Mouse (Mus musculus): ENCODE data around the gene Nln. TPM values are rescaled to one million over a fixed set of nuclear protein-coding genes. Genes with fewer than 3 reads are reported as not detected.

Nln gene
- polyA plus RNA-seq, 1 experiment from 2014 or later = 20.9 TPM

DNA sequence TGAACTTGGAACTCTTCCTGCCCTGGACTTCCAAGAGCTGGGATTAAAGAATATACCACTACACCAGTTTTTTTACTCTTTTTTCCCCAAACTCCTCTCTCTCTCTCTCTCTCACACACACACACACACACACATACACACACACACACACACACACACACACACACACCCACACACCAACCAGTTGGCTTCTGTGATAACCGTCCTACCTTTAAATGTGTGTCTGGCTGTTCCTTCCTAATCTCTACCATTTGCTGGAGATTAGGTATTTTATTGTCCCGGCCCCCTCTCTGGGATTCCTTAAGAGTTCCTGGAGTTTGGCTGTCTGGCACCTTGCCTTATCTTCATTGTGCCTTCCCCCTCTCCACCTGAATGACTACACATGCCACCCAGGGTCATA is 24.8 kb downstream of the Nln start:
- Histone ChIP-seq H3K9me3 (ENCODE audit: control insufficient read depth, low read length) (no peaks in the 10 kb centered on the region), H3K4me1 (replicated peaks; ENCODE audit: control insufficient read depth, insufficient read depth, low read length) (no peaks in the 10 kb centered on the region), H3K27me3 (replicated peaks; ENCODE audit: control insufficient read depth, insufficient read depth, low read length) (no peaks in the 10 kb centered on the region), H3K9ac (ENCODE audit: low read depth, low read length) (no peak overlapping the region), H3K4me2 (no peak overlapping the region), H3K4me3 (ENCODE audit: low read depth, low read length) (no peak overlapping the region), H3K36me3 (ENCODE audit: control insufficient read depth, insufficient read depth, low read length) (no peaks in the 10 kb centered on the region), H3K27ac (ENCODE audit: low read depth, low read length) (no peak overlapping the region)
- WGBS = 53% methylated on average over 2 of the region's 2 CpGs
- no peak for DNase-seq (ENCODE audit: low spot score)
- no peak for ATAC-seq (replicated peaks; ENCODE audit: low FRiP score)

DNA sequence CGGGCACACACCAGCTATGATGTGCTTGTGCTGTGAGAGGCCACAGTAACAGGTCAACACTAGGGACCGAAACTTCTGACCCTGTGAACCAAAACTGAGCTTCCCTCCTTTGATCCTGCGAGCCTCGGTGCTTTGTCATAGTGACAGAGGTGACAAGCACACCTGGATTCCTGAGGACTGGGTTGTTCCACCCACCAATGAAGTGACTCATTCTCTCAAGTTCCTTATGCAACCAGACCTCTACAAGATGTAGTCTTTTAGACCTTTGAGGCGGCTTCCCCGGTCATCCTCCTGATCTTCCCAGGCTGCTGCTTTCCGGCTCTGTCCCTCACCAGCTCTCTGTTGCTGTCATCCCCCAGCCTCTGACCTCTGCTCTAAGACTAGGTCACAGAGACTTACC is 26.9 kb downstream of the Nln start:
- DNase-seq (ENCODE audit: low spot score) = no peak
- WGBS = 86% methylated on average over 7 of the region's 7 CpGs
- Histone ChIP-seq H3K4me3 (ENCODE audit: low read depth, low read length) (no peak overlapping the region), H3K9ac (ENCODE audit: low read depth, low read length) (no peak overlapping the region), H3K4me1 (replicated peaks; ENCODE audit: control insufficient read depth, insufficient read depth, low read length) (no peaks in the 10 kb centered on the region), H3K9me3 (ENCODE audit: control insufficient read depth, low read length) (no peaks in the 10 kb centered on the region), H3K4me2 (no peak overlapping the region), H3K27ac (ENCODE audit: low read depth, low read length) (no peak overlapping the region), H3K27me3 (replicated peaks; ENCODE audit: control insufficient read depth, insufficient read depth, low read length) (no peaks in the 10 kb centered on the region), H3K36me3 (ENCODE audit: control insufficient read depth, insufficient read depth, low read length) (no peaks in the 10 kb centered on the region; the same call in 1 of the 2 replicates)
- no peak for ATAC-seq (replicated peaks; ENCODE audit: low FRiP score)

DNA sequence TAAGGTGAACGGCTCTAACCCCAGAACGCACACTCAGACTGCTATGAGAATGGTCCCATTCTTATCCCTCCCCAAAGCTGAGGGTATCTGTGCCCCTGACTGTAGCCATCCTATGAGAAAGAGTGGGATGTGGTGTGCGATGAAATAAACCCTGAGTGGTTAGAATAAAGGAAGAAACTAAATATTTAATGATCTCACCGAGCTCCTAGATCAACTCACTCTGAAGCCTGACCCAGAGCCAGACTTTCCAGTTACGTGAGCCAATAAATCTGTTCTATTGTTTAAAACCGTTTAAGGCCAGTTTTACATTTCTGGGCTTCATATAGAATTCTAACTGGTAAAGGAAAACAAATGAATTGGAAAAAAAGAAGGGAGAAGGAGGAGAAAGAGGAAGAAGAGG is 32.4 kb downstream of the Nln start:
- Histone ChIP-seq H3K4me3 (ENCODE audit: low read depth, low read length) (no peak overlapping the region), H3K36me3 (ENCODE audit: control insufficient read depth, insufficient read depth, low read length) (no peaks in the 10 kb centered on the region; the same call in 1 of the 2 replicates), H3K9me3 (ENCODE audit: control insufficient read depth, low read length) (no peaks in the 10 kb centered on the region), H3K4me2 (no peak overlapping the region), H3K27me3 (replicated peaks; ENCODE audit: control insufficient read depth, insufficient read depth, low read length) (no peaks in the 10 kb centered on the region), H3K4me1 (replicated peaks; ENCODE audit: control insufficient read depth, insufficient read depth, low read length) (peaks cover 6% of the 10 kb centered on the region), H3K9ac (ENCODE audit: low read depth, low read length) (no peak overlapping the region), H3K27ac (ENCODE audit: low read depth, low read length) (no peak overlapping the region)
- ATAC-seq (replicated peaks; ENCODE audit: low FRiP score) = no peak
- 93% methylated on average over 6 of the region's 6 CpGs for WGBS
- DNase-seq (ENCODE audit: low spot score) = no peak

DNA sequence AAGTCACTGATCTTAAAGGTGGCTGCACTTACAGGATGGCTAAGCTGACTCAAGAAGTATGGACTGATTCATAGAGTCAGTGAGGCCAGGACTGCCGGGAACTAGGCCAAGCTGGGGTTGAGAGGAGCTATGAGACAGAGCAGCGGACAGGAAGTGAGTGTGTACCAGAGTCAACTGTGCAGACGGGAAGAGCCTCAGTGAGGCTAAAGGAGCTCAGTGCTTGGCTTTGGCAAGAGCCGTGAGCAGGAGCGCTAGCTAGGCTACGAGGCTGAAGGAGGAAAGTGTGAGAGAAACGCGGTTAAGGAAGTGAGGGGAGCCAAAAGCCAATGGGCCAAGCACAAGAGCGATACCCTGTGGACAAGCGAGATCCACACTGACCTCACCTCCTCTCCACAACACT is 34.7 kb downstream of the Nln start:
- 55% methylated on average over 10 of the region's 10 CpGs for WGBS
- Histone ChIP-seq H3K27me3 (replicated peaks; ENCODE audit: control insufficient read depth, insufficient read depth, low read length) (no peaks in the 10 kb centered on the region), H3K4me1 (replicated peaks; ENCODE audit: control insufficient read depth, insufficient read depth, low read length) (peaks cover 6% of the 10 kb centered on the region), H3K9ac (ENCODE audit: low read depth, low read length) (no peak overlapping the region), H3K4me2 (no peak overlapping the region), H3K27ac (ENCODE audit: low read depth, low read length) (no peak overlapping the region), H3K9me3 (ENCODE audit: control insufficient read depth, low read length) (no peaks in the 10 kb centered on the region), H3K36me3 (ENCODE audit: control insufficient read depth, insufficient read depth, low read length) (no peaks in the 10 kb centered on the region; the same call in 1 of the 2 replicates), H3K4me3 (ENCODE audit: low read depth, low read length) (no peak overlapping the region)
- DNase-seq (ENCODE audit: low spot score) (no peak), ATAC-seq (replicated peaks; ENCODE audit: low FRiP score) (0 out of 2 replicates have a peak, but pooled peaks have one; percentile 15)

DNA sequence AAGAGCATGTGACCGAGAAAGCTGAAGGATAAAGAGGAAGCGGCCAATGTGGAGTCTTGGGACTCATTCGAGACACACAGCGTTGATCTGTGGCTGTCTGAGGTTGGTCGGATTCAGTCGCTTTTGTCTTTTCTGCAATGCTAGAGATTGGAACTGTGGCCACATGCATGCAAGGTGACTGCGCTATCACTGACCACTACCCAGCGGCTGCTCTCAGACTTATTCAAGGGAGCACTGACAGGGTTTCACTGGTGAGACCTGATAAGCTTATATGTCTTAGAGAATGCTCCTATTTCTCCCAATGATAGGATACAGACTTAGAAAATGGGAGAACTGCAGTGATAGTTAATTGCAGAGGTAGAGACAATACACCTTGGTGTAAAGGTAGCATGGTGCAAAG is 35.2 kb downstream of the Nln start:
- no peak overlapping the region for H3K9ac ChIP-seq (ENCODE audit: low read depth, low read length)
- DNase-seq (ENCODE audit: low spot score) = no peak
- H3K4me2 ChIP-seq = no peak overlapping the region
- H3K4me3 ChIP-seq (ENCODE audit: low read depth, low read length) = no peak overlapping the region
- H3K27me3 ChIP-seq (replicated peaks; ENCODE audit: control insufficient read depth, insufficient read depth, low read length) = no peaks in the 10 kb centered on the region
- H3K9me3 ChIP-seq (ENCODE audit: control insufficient read depth, low read length) = no peaks in the 10 kb centered on the region
- H3K36me3 ChIP-seq (ENCODE audit: control insufficient read depth, insufficient read depth, low read length) = no peaks in the 10 kb centered on the region; the same call in 1 of the 2 replicates
- peak; percentile 56; the same call in 1 of the 2 replicates for ATAC-seq (replicated peaks; ENCODE audit: low FRiP score)
- 57% methylated on average over 8 of the region's 8 CpGs for WGBS
- peaks cover 6% of the 10 kb centered on the region for H3K4me1 ChIP-seq (replicated peaks; ENCODE audit: control insufficient read depth, insufficient read depth, low read length)
- H3K27ac ChIP-seq (ENCODE audit: low read depth, low read length) = no peak overlapping the region

DNA sequence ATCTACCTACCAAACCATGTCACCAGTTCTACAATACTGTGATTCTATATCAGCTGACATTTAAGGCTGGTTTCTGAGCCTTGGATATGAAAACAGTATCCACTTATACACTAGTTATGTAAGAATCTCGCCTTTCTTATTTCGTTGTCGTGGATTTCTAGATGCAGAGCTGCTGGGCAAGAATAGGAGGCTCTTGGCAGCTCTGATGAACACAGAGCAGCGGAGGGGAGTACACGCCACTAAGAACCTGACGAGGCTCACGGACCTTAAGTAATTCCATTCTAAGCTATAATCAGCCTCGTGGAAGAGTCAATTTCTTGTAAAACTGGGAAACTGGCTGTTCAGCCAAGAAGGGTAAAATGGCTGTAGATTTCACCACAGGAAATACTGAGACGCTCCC is 37.1 kb downstream of the Nln start:
- Histone ChIP-seq H3K9me3 (ENCODE audit: control insufficient read depth, low read length) (no peaks in the 10 kb centered on the region), H3K9ac (ENCODE audit: low read depth, low read length) (no peak overlapping the region), H3K4me1 (replicated peaks; ENCODE audit: control insufficient read depth, insufficient read depth, low read length) (peaks cover 6% of the 10 kb centered on the region), H3K4me3 (ENCODE audit: low read depth, low read length) (no peak overlapping the region), H3K4me2 (no peak overlapping the region), H3K27me3 (replicated peaks; ENCODE audit: control insufficient read depth, insufficient read depth, low read length) (no peaks in the 10 kb centered on the region), H3K36me3 (ENCODE audit: control insufficient read depth, insufficient read depth, low read length) (no peaks in the 10 kb centered on the region), H3K27ac (ENCODE audit: low read depth, low read length) (no peak overlapping the region)
- no peak for DNase-seq (ENCODE audit: low spot score)
- 94% methylated on average over 9 of the region's 9 CpGs for WGBS
- no peak for ATAC-seq (replicated peaks; ENCODE audit: low FRiP score)

DNA sequence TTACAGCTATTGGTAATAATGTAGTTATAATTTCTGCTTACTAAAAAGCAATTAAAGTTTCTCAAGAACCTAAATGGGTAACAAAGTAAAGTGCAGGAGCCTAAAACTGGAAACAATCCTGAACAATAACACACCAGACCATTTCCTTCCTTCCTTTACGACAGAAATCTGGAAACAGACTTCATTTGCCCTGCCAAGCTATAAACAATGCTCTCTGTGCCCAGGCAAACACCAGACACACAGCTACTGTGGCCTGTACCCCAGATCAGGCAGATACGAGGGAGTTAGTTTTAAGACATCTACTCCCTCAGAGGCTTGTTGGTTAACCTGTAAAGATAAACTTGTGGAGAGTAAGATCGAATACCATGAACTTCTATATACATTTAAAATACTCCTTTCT is 38.7 kb downstream of the Nln start:
- H3K27me3 ChIP-seq (replicated peaks; ENCODE audit: control insufficient read depth, insufficient read depth, low read length) = no peaks in the 10 kb centered on the region
- peaks cover 6% of the 10 kb centered on the region for H3K4me1 ChIP-seq (replicated peaks; ENCODE audit: control insufficient read depth, insufficient read depth, low read length)
- no peak overlapping the region for H3K27ac ChIP-seq (ENCODE audit: low read depth, low read length)
- no peak for DNase-seq (ENCODE audit: low spot score)
- no peak overlapping the region for H3K4me3 ChIP-seq (ENCODE audit: low read depth, low read length)
- 71% methylated on average over 3 of the region's 3 CpGs for WGBS
- H3K9ac ChIP-seq (ENCODE audit: low read depth, low read length) = no peak overlapping the region
- no peak for ATAC-seq (replicated peaks; ENCODE audit: low FRiP score)
- H3K4me2 ChIP-seq = no peak overlapping the region
- H3K9me3 ChIP-seq (ENCODE audit: control insufficient read depth, low read length) = no peaks in the 10 kb centered on the region
- H3K36me3 ChIP-seq (ENCODE audit: control insufficient read depth, insufficient read depth, low read length) = no peaks in the 10 kb centered on the region; the same call in 1 of the 2 replicates

DNA sequence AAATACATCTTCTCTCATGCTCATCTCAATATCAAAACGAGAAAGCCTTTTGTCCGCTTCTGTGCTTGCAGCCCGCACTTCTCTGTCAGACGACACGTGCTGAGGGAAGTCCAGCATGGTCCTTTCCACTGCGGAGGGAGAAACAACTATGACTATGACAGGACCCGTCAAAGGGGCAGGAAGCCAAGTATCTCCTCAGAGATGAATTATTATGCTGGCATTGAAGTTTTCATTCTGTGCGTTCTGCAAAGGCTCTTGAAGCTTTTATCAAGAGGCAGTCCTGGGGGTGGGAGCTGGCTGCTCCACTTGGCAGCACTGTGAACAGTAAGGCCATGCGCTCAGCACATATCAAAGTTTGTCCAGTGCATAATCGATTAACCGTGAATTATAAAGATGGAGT is 40.2 kb downstream of the Nln start:
- ATAC-seq (replicated peaks; ENCODE audit: low FRiP score) (no peak), DNase-seq (ENCODE audit: low spot score) (no peak)
- H3K4me3 ChIP-seq (ENCODE audit: low read depth, low read length) = no peak overlapping the region
- no peak overlapping the region for H3K4me2 ChIP-seq
- H3K9ac ChIP-seq (ENCODE audit: low read depth, low read length) = no peak overlapping the region
- H3K27me3 ChIP-seq (replicated peaks; ENCODE audit: control insufficient read depth, insufficient read depth, low read length) = no peaks in the 10 kb centered on the region
- H3K36me3 ChIP-seq (ENCODE audit: control insufficient read depth, insufficient read depth, low read length) = no peaks in the 10 kb centered on the region; the same call in 1 of the 2 replicates
- no peaks in the 10 kb centered on the region for H3K9me3 ChIP-seq (ENCODE audit: control insufficient read depth, low read length)
- WGBS = 90% methylated on average over 11 of the region's 11 CpGs
- H3K4me1 ChIP-seq (replicated peaks; ENCODE audit: control insufficient read depth, insufficient read depth, low read length) = no peaks in the 10 kb centered on the region
- no peak overlapping the region for H3K27ac ChIP-seq (ENCODE audit: low read depth, low read length)

DNA sequence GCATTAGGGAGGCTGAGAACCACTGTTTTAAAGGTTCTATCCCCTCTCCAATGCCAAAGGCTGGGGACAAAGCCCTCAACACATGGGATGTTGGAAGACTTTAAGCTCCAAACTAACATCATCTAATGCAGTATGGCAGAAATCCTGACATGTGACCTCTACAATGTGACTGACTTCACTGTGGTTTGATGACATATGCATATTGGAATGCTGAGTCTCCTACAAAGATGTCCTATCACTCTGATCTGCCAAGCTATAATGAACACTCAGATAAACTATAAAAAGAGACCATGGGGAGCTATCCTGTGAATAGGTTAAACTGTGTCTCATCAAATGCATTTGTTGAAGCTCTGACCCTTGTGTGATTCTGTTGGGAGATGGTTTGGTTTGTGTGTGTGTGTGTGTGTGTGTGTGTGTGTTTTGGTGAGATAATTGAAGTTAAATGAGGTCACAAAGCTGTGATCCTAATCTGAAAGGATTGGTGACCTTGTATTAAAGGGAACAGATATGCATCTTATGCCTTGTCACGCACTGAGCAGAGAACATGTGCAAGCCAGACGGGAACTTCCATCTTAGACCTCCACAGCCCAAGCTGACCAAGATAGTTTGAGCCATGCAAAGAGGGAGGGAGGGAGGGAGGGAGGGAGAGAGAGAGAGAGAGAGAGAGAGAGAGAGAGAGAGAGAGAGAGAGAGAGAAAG is 43.6 kb downstream of the Nln start:
- no peak for DNase-seq (ENCODE audit: low spot score)
- no peak overlapping the region for H3K27ac ChIP-seq (ENCODE audit: low read depth, low read length)
- no peaks in the 10 kb centered on the region for H3K4me1 ChIP-seq (replicated peaks; ENCODE audit: control insufficient read depth, insufficient read depth, low read length)
- H3K36me3 ChIP-seq (ENCODE audit: control insufficient read depth, insufficient read depth, low read length) = no peaks in the 10 kb centered on the region; the same call in 1 of the 2 replicates
- no peak overlapping the region for H3K4me2 ChIP-seq
- no peak overlapping the region for H3K9ac ChIP-seq (ENCODE audit: low read depth, low read length)
- H3K9me3 ChIP-seq (ENCODE audit: control insufficient read depth, low read length) = no peaks in the 10 kb centered on the region
- no peak overlapping the region for H3K4me3 ChIP-seq (ENCODE audit: low read depth, low read length)
- WGBS = 88% methylated on average over 2 of the region's 2 CpGs
- no peaks in the 10 kb centered on the region for H3K27me3 ChIP-seq (replicated peaks; ENCODE audit: control insufficient read depth, insufficient read depth, low read length)
- ATAC-seq (replicated peaks; ENCODE audit: low FRiP score) = no peak
